Mouse (Mus musculus) cerebellum, adult 9-11 months (tissue): ENCODE data around the gene Tbcd.

Experiments
- DNase-seq: peaks from one replicate; pipeline ENCODE4 v3.0.0; 2022

The Tbcd gene

DNA sequence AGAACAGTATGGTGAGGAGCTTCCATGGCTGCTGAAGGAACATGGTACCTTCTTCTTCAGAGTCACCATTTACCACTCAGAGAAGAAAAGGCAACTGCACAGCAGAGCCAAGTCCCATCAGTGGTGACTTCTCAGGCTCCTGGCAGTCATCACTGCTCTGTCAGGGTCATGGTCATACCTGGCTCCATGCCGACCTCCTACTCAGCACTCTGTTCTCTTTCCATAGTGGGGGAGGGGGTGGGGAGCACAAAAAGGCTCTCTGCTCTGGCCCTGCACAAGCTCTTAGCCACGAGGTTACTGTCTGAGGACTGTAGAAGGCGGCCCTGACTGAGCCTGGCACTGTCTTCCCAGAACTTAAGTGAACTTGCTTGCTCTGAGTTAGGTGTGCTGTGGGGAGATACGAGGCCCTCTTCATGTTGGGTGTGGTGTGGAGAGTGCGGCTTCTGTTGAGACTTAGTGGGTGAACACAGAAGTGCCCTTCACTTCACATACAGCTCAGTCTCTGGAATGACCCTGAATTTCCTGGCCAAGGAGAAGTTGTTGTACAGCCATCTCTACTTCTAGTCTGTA is 91.6 kb downstream of the Tbcd start:
- DNase-seq = peak; percentile 47

DNA sequence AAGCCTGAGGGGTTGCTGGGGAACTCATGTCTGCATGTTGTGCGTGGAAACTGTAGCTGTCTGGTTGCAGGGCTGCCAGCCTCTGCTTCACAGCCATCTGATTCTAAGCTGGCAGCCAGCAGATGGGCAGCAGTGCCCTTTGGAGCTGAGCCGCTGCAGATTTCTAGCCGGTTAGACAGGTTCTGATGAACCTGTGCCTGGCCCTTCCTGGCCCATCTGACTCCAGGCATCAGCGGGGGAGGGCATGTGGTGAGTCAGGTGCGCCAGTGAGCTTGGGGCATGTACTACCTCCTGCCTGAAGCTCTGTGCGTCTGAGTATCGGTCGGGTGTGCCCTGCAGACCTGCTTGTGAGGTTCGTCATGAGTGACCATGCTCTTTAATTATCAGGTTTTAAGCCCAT is 92.2 kb downstream of the Tbcd start:
- peak; percentile 92 for DNase-seq

DNA sequence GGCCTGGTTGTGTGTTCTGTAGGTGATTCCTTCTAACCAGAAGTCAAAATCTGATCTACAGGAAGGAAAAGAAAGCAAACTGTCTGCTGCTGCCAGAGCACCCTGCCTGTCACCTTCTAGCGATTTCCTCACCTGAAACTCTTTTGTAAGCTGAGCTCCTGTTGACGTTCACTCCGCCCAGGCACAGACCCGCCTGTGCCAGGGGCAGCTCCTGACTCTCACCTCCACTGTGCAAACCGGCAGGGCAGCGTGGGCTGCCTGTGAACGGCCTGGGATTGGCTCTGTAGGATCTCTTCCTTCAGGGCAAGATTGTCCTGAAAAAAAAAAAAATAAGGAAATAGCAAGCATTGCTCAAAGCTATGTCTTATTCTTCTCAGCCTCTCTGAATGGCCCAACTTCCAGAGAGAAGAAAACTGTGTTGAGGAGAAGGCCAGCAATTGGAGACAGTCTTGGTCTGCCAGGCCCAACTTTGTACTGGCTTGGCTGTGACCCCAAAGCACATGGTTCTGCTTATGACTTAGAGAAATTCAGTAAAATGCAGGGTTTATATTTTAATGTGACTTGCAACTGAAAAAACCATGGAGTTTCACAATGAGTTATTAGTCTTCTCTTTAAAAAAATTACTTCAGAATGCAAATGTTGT is 93.1 kb downstream of the Tbcd start:
- no peak for DNase-seq

DNA sequence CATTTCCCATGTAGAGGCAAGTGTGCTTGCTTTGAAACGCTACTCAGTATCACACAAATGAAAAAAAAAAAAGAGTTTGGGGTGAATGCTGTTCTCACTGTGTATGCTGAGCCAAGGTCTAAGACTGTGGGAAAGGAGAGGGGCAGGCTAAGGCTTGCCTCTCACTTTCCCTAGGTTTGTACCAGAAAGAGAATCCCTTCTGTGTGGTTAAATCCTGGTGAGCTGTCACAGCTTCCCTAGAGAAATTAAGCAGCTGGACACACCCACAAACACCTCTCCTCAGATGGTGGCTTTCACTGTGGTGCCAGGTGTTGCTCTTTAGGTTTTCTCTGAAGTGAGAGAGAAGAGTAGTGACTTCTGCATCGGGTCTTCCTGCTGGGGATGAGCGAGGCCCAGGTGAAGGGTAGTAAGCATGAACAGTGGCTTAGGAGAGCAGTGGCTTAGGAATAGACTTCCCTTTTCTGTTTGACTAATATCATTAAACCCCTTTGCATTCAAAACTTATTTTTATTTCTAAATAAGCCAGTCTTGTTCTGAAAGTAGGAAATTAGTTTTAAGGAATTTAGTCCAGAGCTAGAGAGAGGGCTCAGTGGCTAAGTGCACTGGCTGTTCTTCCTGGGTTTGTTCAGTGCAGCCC is 93.8 kb downstream of the Tbcd start:
- no peak for DNase-seq

DNA sequence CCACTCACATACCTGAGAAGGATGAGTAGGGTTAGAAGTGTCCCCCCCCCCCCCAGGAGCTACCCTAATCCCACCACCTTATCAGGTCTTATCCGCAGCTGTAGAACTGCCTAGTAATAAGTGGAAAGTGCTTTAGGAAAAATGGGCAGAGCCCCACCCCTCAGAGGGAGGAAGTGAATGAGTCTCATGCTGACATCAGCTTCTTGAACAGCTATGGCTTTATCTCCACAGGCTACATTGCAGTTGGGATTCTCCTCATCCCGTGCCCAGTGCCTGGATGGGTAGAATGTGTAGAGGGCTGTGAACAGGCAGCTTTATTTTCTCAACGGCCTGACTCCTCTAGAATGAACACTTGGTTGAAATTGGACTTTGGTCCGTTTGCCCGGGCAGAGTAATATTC is 95.5 kb downstream of the Tbcd start:
- no peak for DNase-seq

DNA sequence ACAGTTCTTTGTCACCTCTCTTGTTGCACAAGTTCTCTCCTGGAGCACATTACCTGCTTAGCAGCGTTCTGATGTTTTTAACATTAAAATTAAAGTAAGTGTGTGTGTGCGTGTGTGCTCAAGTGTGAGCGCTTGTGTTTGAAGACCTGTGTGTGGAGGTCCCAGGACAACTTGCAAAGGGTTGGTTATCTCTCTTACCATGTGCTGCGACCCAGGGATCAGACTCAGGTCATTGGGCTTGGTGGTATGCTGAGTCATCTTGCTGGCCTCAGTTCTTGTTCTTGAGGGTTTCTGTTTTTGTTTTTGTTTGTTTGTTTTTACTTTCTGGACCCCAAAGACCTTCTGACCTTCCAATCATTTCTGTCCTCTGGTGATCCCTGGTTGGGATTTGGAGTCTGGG is 96.2 kb downstream of the Tbcd start:
- DNase-seq = no peak

DNA sequence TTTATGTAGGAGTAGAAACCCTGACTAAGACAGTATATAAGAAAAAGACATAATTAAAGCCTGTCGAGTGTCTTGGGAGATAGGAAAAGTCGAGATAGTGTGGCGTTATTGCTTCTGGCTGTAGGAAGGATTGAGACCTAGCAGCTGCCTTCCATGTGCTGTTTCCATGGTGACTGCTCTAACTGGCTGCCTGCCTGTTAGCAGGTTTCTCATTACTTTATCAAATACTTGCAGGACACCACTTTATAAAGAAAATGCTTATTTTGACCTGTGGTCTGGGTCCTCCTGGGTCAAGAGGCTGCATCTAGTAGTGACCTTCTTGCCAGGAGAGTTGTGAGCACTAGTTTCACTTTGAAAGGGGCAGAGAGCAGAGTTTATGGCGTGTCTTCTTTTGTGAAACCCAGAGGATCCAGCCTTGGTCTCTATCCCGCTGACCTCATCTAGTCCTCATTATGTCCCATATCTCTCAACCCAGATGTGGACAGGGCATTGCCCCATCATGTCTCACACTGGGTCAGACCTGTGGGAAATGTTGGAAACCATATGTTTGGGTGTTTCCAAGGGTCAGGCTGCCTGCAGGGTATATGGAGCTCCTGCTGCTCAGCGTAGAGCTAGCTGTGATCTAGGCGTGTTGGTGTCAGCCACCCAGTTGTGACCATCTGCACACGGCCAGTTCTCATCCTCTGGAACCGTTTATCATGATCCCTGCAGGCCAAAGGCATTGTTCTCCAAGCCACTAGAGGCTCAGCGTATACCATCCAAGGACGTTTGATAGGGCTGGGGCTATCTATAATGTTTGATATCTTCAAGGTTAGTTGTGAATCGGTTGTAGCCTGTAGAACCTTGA is 97.5 kb downstream of the Tbcd start:
- no peak for DNase-seq

DNA sequence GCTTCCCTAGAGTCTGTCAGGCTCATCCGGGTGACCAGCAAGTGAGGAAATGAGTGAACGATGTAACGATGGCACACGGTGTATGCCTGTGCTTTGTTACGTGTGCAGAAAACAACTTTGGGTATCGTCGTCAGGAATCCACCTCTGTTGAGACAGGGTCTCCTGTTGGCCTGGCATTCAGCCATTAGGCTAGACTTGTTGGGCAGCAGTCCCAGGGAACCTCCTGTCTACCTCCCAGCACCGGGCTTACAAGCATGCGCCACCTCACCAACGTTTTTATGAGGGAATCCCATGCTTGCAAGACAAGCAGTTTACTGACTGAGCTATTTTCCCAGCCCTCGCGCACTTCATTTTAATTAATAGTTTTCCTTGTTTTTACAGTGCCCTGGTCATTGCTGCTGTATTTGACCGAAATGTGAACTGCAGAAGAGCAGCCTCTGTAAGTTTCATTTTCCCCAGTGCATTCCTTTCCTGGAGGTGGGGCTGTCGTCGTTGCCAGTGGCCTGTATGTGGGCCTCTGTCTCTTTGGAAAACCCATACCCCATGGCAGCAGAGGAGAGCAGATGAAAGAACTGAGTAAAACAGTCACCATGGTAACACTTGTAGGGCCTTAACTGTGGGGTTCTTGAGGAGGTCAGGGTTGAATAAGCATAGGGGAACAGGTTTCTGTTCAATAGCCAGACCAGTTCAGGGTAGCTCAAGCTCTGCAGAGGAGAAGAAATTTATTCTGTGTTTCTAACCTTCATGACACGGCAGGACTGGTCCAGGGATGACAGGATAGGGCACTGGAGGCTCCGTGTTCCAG is 98.3 kb downstream of the Tbcd start:
- no peak for DNase-seq

DNA sequence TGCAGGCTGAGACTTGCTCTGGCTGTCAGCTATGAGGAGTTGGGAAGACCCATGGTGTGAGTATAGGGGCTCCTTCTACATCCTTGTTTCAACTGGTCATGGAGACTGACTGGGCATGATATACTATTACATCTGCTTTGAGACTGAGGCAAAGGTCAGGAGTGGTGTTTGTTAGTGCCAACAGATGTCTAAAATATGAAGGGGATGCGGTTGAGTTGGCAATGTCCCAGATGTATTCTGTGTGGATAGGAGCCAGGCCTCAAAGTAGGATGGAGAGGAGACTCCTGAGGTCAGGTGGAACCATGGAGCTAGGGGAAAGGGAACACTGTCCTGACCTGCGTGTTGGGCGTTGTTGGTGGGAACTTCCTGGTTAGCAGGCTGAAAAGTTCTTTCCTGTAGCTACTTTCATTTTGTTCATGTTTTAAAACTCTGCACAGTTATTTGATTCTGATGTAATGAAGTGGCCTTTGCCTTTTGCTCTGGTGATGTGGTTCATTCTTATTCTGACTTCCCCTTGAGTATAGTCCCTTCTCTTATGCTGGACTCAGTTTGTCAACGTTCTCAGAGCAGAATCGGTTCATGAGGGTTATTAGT is 99.6 kb downstream of the Tbcd start:
- DNase-seq = no peak

DNA sequence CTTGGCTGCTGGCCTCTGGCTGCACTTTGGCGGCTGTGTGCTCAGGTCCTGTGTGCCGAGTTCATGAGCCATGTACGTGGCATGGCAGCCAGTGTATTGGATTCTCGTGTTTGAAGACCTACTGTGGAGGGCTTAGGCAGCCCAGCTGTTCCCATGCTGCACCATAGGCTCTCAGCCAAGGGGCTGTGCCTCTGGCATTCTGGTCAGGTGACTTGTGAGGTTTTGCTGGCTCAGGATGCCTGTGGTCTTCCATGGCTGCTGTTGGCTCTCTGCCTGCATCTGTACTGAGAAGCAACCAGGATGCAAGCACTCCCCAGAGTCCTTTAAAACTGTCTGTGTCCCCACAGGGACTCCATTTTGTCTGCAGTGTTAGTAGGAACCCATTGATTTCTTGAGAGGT is 100.4 kb downstream of the Tbcd start:
- no peak for DNase-seq

DNA sequence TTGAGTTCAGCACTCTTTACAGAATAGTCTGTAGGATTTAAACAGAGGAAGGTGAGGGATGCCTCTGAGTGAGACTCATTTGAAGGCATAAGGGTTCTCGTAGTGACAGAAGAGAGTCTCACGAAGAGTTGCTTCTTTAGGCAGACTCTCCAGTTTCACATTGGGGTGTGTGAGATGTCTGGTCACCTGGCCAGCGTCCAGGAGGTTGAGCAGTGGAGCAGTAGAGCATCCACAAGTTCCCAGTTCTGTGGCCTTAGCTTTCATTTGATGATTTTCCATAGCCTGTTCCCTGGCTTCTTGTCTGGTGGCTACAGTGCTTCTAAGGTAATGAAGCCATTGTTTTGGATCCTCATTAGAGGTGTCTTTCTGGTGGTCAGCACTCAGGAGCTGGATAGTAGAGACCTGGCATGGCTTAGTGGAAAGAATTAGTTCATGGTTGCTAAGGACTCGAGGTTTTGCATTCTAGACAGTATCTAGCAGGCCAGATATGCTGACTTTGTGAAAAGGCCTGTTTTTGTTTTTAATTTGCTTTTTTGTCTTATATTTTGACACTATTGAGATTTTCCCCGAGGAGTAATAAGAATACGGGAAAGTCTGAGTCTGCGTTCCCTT is 101.2 kb downstream of the Tbcd start:
- DNase-seq = no peak

DNA sequence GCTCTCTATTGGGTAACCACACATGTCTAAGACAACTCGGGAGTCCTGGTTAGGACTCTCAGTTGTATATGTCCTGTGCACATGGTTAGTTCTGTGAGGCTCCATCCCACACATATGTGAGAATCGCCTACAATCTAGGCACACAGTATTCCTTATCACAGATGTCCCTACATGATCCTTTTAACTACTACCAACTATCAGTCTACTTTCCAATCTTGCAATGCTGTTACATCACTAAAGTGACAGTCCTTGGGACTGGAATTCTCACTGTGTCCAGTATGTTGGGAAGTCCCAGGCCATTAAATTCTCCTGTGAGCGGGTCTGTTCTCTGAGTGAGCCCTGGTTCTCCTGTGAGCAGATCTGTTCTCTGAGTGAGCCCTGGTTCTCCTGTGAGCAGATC is 101.7 kb downstream of the Tbcd start:
- DNase-seq = no peak

DNA sequence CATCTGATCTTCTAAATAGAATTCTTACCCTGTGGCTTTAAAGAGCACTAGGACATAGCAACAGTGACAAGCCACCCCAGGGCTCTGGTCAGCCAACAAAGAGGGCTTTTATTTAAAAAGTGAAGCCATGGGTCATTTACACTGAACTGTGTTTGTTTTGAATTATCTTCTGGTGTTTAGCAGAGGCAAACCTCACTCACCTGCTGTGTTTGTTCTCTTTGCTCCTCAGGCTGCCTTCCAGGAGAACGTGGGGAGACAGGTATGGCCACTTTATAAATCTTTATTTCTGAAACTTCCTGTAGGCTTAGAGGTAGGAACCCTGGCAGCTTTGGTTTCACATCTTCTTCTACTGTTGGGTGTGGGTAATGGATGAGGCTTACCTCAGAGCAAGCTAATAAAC is 105.0 kb downstream of the Tbcd start:
- no peak for DNase-seq

DNA sequence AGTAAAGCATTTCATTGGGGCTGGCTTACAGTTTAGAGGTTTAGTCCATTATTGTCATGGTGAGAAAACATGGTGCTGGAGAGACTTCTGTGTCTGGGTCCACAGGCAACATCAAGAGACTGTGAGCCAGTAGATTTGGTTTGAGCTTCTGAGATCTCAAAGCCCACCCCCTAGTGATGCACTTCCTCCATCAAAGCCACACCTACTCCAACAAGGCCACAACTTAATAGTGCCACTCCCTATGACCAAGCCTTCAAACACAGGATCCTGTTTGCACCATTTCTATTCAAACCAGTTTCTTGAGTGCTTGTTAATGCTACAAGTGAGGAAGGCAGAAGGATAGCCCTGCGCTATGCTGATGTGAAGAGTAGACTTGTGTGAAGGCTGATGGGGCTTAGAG is 106.2 kb downstream of the Tbcd start:
- DNase-seq = no peak

DNA sequence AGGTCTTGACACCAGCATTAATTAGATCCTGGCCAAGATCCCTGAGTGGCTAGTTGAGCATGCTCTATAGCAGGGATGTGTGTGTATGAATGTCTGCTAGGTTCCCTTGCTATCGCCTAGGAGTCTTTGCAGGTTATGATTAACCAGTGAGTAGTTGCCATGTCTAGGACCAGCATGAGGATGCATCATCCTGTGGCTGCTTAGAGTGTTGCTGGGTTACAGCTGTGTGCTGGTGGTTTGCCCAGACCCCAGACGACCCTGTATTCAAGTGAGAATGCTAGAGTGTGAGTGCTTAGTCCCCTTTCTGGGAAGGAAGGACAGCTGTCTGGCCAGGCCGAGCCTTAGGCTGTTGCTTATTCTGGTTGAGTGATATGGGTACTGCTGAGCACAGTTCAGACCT is 106.8 kb downstream of the Tbcd start:
- no peak for DNase-seq

DNA sequence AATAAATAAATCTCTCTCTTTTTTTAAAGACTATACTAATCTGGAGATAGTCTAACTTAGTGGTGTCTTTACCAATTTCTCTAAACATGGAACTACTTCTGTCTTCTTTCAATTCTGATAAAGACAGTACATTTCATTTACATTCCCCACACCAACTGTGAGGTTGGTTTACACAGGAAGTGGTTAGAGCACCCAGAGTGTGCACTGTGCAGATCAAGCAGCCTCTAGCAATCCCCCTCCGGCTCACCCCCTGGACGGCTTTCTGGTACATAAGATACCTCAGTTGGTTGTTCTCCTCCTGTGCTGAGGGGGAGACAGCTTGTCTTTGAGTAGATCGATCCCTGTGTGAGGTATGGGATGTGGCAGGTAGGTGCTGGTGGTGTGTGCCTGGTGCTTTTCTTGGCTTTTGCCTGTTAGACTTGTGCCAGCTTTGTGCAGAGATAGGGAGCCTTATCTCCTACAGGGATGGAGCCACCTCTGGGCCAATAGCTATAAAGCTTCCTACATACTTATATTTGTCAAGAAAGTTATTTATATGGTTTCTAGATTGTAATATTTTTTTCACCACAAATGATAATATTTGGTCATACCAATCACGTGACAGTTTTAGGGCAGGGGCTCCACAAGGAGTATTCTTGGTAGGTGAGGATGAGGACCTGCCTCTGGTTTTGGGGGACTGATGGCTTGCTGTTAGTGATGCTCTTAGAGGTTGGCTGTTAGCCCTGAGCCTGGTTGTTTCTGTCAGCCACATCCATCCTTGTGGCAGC is 108.0 kb downstream of the Tbcd start:
- no peak for DNase-seq

DNA sequence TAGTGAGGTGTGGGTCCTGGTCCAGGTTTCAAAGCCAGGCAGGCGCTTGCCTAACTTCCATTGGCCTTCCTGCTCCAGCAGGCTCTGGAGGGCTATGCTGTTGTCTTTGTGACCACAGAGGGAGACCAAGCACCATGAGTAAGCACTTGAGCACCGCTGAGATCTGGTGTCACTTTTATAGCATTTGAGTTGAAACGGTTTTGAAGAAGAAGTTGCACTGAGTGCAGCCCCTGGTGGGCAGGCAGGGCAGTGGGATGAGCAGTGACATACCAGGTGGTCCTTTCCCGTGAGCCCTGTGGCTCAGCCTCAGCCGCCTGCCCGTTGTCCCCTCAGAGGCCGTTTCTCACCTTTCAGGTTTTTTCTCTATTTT is 108.5 kb downstream of the Tbcd start:
- no peak for DNase-seq

DNA sequence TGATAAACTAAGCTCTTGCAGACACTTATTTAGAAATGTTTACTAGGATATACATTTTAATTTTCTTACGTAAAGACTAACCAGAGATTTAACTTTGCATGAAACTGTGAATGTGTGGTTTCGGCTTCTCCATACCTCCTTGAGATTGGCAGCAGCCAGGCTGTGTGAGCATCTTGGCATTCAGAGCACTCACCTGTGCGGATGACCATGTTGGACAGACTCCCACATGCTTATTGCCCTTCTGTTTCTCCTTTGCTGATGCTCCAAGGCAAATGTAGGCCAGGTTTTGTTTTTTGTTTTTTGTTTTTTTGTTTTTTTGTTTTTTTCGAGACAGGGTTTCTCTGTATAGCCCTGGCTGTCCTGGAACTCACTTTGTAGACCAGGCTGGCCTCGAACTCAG is 111.6 kb downstream of the Tbcd start:
- DNase-seq = peak; percentile 62

DNA sequence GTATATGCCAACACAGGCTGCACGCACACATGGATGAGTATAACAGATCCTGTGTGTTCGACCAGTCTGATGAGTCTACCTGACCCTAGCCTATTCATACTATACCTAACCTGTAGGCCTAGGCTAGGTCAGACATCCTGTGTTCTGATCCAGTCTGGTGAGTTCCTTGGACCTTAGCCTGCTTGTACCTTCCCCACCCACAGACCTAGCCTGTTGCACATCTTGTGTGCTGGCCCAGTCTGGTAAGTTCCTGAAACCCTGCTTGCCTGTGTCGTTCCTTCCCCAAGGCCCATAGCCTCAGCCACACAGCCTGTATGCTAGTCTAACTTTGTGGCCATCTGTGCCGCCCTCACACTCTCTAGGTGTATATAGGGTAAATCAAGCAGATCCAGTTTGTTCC is 112.5 kb downstream of the Tbcd start:
- peak; percentile 8 for DNase-seq

DNA sequence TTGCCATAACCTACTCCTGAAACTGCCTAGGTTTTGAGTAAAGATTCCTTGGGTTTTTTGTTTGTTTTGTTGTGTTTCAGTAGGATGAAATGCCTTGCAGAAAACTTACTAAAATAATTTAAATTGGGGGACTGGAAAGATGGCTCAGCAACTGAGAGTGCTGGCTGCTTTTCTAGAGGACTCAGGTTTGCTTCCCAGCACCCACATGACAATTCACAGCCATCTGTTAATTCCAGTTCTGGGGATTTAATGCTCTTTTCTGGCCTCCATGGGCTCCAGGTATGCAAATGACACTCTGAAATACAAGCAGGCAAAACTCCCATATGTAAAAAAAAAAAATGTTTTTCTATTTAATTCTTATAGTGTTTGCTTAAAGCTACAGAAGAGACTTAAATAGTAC is 130.1 kb downstream of the Tbcd start:
- no peak for DNase-seq

DNA sequence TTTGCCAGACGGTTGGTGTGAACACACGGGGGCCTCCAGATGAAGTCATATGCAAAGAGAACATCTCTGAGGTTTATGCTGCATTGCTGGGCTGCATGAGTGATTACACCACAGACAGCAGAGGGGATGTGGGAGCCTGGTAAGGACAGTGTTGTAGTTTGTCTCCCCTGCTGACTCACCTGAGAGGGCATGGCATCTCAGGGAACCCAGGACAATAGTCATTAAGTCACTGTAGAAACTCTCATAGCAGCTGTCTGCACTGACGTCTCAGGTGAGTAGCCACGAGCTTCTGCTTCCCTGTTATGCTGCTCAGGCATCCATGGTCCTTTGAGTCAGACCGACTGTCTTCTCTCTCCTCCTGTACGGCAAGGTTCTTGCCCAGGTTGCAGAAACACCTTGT is 145.5 kb downstream of the Tbcd start:
- DNase-seq = no peak
